Mouse (Mus musculus) lung, adult 18-20 months (tissue): ENCODE data around the gene Dusp2.

Experiments used
- DNase-seq, 2 experiments: peaks; one replicate each; pipeline ENCODE4 v3.0.0; 2022; ENCODE audit warnings: mixed read lengths in 2 of 2

The Dusp2 gene

GRCm38 (mm10) chr2:127369703-127370376, 33.9 kb downstream of the Dusp2 start:
- no peak for DNase-seq

- no peak for DNase-seq
Observed at GRCm38 (mm10) chr2:127370561-127371483, 34.9 kb downstream of the Dusp2 start.

GRCm38 (mm10) chr2:127371484-127371861, 35.5 kb downstream of the Dusp2 start:
- DNase-seq: no peak

GRCm38 (mm10) chr2:127372082-127372481, 36.1 kb downstream of the Dusp2 start:
- no peak for DNase-seq

- no peak for DNase-seq
Observed at GRCm38 (mm10) chr2:127374131-127374530, 38.2 kb downstream of the Dusp2 start.

GRCm38 (mm10) chr2:127375087-127375486, 39.1 kb downstream of the Dusp2 start:
- DNase-seq: no peak

GRCm38 (mm10) chr2:127375759-127376341, 39.9 kb downstream of the Dusp2 start:
- DNase-seq: no peak

GRCm38 (mm10) chr2:127376423-127377051, 40.6 kb downstream of the Dusp2 start:
- DNase-seq: no peak

GRCm38 (mm10) chr2:127377942-127378610, 42.1 kb downstream of the Dusp2 start:
- DNase-seq: no peak

- DNase-seq: no peak
Observed at GRCm38 (mm10) chr2:127378611-127378990, 42.6 kb downstream of the Dusp2 start.

- DNase-seq: no peak
Observed at GRCm38 (mm10) chr2:127379250-127379649, 43.3 kb downstream of the Dusp2 start.

GRCm38 (mm10) chr2:127383881-127384280, 47.9 kb downstream of the Dusp2 start:
- no peak for DNase-seq

GRCm38 (mm10) chr2:127387521-127387920, 51.6 kb downstream of the Dusp2 start:
- DNase-seq: no peak
